Mouse (Mus musculus): ENCODE results near the gene Zfyve27. TPM values are rescaled to one million over a fixed set of nuclear protein-coding genes. Genes with fewer than 3 reads are reported as not detected.

The Zfyve27 gene
- polyA plus RNA-seq, 1 experiment from 2014 or later: 32.0 TPM

- DNase-seq (ENCODE audit: low spot score): no peak
- H3K36me3 ChIP-seq (replicated peaks): no peaks in the 10 kb centered on the region
- WGBS: 83% methylated on average over 17 of the region's 17 CpGs
- no peaks in the 10 kb centered on the region for H3K27me3 ChIP-seq (replicated peaks; ENCODE audit: low read depth, poor library complexity, severe bottlenecking)
- H3K4me3 ChIP-seq: no peak overlapping the region
- H3K27ac ChIP-seq (replicated peaks): no peak overlapping the region
- H3K4me1 ChIP-seq: no peaks in the 10 kb centered on the region
- no peaks in the 10 kb centered on the region for H3K9me3 ChIP-seq
Observed at GRCm38 (mm10) chr19:42229499-42230287, 65.9 kb downstream of the Zfyve27 start.

- Histone ChIP-seq H3K4me1 (no peaks in the 10 kb centered on the region), H3K27ac (replicated peaks) (no peak overlapping the region), H3K27me3 (replicated peaks; ENCODE audit: low read depth, poor library complexity, severe bottlenecking) (no peaks in the 10 kb centered on the region), H3K36me3 (replicated peaks) (no peaks in the 10 kb centered on the region), H3K9me3 (no peaks in the 10 kb centered on the region), H3K4me3 (no peak overlapping the region)
- WGBS: 76% methylated on average over 5 of the region's 5 CpGs
- no peak for DNase-seq (ENCODE audit: low spot score)
Observed at GRCm38 (mm10) chr19:42230288-42230568, 66.5 kb downstream of the Zfyve27 start.

- no peaks in the 10 kb centered on the region for H3K9me3 ChIP-seq
- no peak for DNase-seq (ENCODE audit: low spot score)
- no peak overlapping the region for H3K27ac ChIP-seq (replicated peaks)
- H3K4me1 ChIP-seq: no peaks in the 10 kb centered on the region
- no peak overlapping the region for H3K4me3 ChIP-seq
- WGBS: 91% methylated on average over 13 of the region's 13 CpGs
- H3K36me3 ChIP-seq (replicated peaks): no peaks in the 10 kb centered on the region
- no peaks in the 10 kb centered on the region for H3K27me3 ChIP-seq (replicated peaks; ENCODE audit: low read depth, poor library complexity, severe bottlenecking)
Observed at GRCm38 (mm10) chr19:42230986-42231385, 67.2 kb downstream of the Zfyve27 start.

- no peak for DNase-seq (ENCODE audit: low spot score)
- Histone ChIP-seq H3K4me3 (no peak overlapping the region), H3K9me3 (no peaks in the 10 kb centered on the region), H3K36me3 (replicated peaks) (no peaks in the 10 kb centered on the region), H3K27ac (replicated peaks) (no peak overlapping the region), H3K4me1 (peaks cover 22% of the 10 kb centered on the region), H3K27me3 (replicated peaks; ENCODE audit: low read depth, poor library complexity, severe bottlenecking) (no peaks in the 10 kb centered on the region)
- WGBS: 19% methylated on average over 4 of the region's 4 CpGs
Observed at GRCm38 (mm10) chr19:42237602-42238340, 74.0 kb downstream of the Zfyve27 start.

- Histone ChIP-seq H3K9me3 (no peaks in the 10 kb centered on the region), H3K4me1 (peaks cover 22% of the 10 kb centered on the region), H3K27me3 (replicated peaks; ENCODE audit: low read depth, poor library complexity, severe bottlenecking) (no peaks in the 10 kb centered on the region), H3K4me3 (no peak overlapping the region), H3K36me3 (replicated peaks) (no peaks in the 10 kb centered on the region), H3K27ac (replicated peaks) (no peak overlapping the region)
- DNase-seq (ENCODE audit: low spot score): no peak
- 70% methylated on average over 7 of the region's 7 CpGs for WGBS
Observed at GRCm38 (mm10) chr19:42238341-42238715, 74.6 kb downstream of the Zfyve27 start.

GRCm38 (mm10) chr19:42240881-42241280 is 77.1 kb downstream of the Zfyve27 start:
- H3K36me3 ChIP-seq (replicated peaks): no peaks in the 10 kb centered on the region
- peaks cover 22% of the 10 kb centered on the region for H3K4me1 ChIP-seq
- DNase-seq (ENCODE audit: low spot score): no peak
- WGBS: 61% methylated on average over 8 of the region's 8 CpGs
- no peaks in the 10 kb centered on the region for H3K27me3 ChIP-seq (replicated peaks; ENCODE audit: low read depth, poor library complexity, severe bottlenecking)
- H3K9me3 ChIP-seq: no peaks in the 10 kb centered on the region
- no peak overlapping the region for H3K4me3 ChIP-seq
- no peak overlapping the region for H3K27ac ChIP-seq (replicated peaks)

GRCm38 (mm10) chr19:42243401-42243800 is 79.7 kb downstream of the Zfyve27 start:
- Histone ChIP-seq H3K27me3 (replicated peaks; ENCODE audit: low read depth, poor library complexity, severe bottlenecking) (no peaks in the 10 kb centered on the region), H3K27ac (replicated peaks) (no peak overlapping the region), H3K4me1 (peaks cover 15% of the 10 kb centered on the region), H3K4me3 (no peak overlapping the region), H3K9me3 (no peaks in the 10 kb centered on the region), H3K36me3 (replicated peaks) (no peaks in the 10 kb centered on the region)
- 79% methylated on average over 3 of the region's 3 CpGs for WGBS
- DNase-seq (ENCODE audit: low spot score): no peak

Other genes starting within 250 kb of the Zfyve27 start
- 94.3 and 96.8 TPM in 2 replicates for gene Exosc1, start 230.5 kb upstream of the Zfyve27 start, polyA plus RNA-seq (2016; fragmentation: Nextera tagmentation; extraction: Ambion mirVana)
- 85.4 and 85.7 TPM in 2 replicates for gene Zdhhc16, start 230.5 kb upstream of the Zfyve27 start, polyA plus RNA-seq (2016; fragmentation: Nextera tagmentation; extraction: Ambion mirVana)
- gene Mms19, start 182.8 kb upstream of the Zfyve27 start, polyA plus RNA-seq (2016; fragmentation: Nextera tagmentation; extraction: Ambion mirVana): 43.1 and 45.0 TPM in 2 replicates
- 13.2 and 13.5 TPM in 2 replicates for gene Ubtd1, start 182.2 kb upstream of the Zfyve27 start, polyA plus RNA-seq (2016; fragmentation: Nextera tagmentation; extraction: Ambion mirVana)
- 0.22 TPM in 1 of 2 replicates, not detected in the other for gene Ankrd2, start 128.0 kb upstream of the Zfyve27 start, polyA plus RNA-seq (2016; fragmentation: Nextera tagmentation; extraction: Ambion mirVana)
- gene Hoga1, start 118.3 kb upstream of the Zfyve27 start, polyA plus RNA-seq (2016; fragmentation: Nextera tagmentation; extraction: Ambion mirVana): 1.1 and 1.3 TPM in 2 replicates
- 0.17 TPM in 1 of 2 replicates, not detected in the other for gene 4933411K16Rik, start 111.7 kb upstream of the Zfyve27 start, polyA plus RNA-seq (2016; fragmentation: Nextera tagmentation; extraction: Ambion mirVana)
- 47.9 and 48.1 TPM in 2 replicates for gene Morn4, start 77.6 kb upstream of the Zfyve27 start, polyA plus RNA-seq (2016; fragmentation: Nextera tagmentation; extraction: Ambion mirVana)
- gene Pi4k2a, start 73.5 kb upstream of the Zfyve27 start, polyA plus RNA-seq (2016; fragmentation: Nextera tagmentation; extraction: Ambion mirVana): 28.0 and 30.2 TPM in 2 replicates
- 23.5 and 24.5 TPM in 2 replicates for gene Avpi1, start 34.9 kb upstream of the Zfyve27 start, polyA plus RNA-seq (2016; fragmentation: Nextera tagmentation; extraction: Ambion mirVana)
- 3.9 and 4.0 TPM in 2 replicates for gene Marveld1, start 16.6 kb upstream of the Zfyve27 start, polyA plus RNA-seq (2016; fragmentation: Nextera tagmentation; extraction: Ambion mirVana)
- 0.58 and 0.72 TPM in 2 replicates for gene Sfrp5, start 38.3 kb downstream of the Zfyve27 start, polyA plus RNA-seq (2016; fragmentation: Nextera tagmentation; extraction: Ambion mirVana)
- gene Golga7b, start 83.6 kb downstream of the Zfyve27 start, polyA plus RNA-seq (2016; fragmentation: Nextera tagmentation; extraction: Ambion mirVana): 0.58 and 1.2 TPM in 2 replicates